Mouse (Mus musculus) neutrophil, adult 59 days (primary cell): ENCODE data around the gene Pawr. TPM values are rescaled to one million over a fixed set of nuclear protein-coding genes. Genes with fewer than 3 reads are reported as not detected.

ENCODE experiments used
- total RNA-seq, 2 experiments: library from RNA; stranded (reverse); gene quantifications; 1 replicate in 1 of 2; 2 replicates in 1 of 2; pipeline ENCODE4 v1.2.4; 2023

The Pawr gene
- not detected for total RNA-seq

GRCm38 (mm10) chr10:108331784-108332561, at the start of gene Pawr:
Gene Pawr, plus strand, starts transcription at chr10:108332121.

Other genes starting within 250 kb of the Pawr start
- 100 to 1,000 TPM; 236 to 243 TPM for gene Ppp1r12a, start 169.9 kb upstream of the Pawr start, total RNA-seq